Mouse (Mus musculus) myocyte (in vitro differentiated cells): ENCODE measurements at regions not wholly inside any gene's neighbourhood (a gene's known extent, or its start where the extent isn't known, plus 50 kb on each side); places are given as distances from the start of the nearest gene placed in this dataset.

Source experiments
- CEBPB ChIP-seq: IDR thresholded peaks from 2 replicates; pipeline ENCODE4 v1.6.1; 2011; ENCODE audit warnings: mild to moderate bottlenecking, moderate library complexity; ENCODE audit not compliant: poor library complexity, insufficient read depth, severe bottlenecking
- E2F4 ChIP-seq: IDR thresholded peaks from one replicate; pipeline ENCODE4 v1.6.1; 2011; ENCODE audit warnings: mild to moderate bottlenecking, control low read depth, moderate library complexity; ENCODE audit not compliant: insufficient read depth
- MAX ChIP-seq: IDR thresholded peaks from one replicate; pipeline ENCODE4 v1.6.1; 2011; ENCODE audit warnings: low read depth, mild to moderate bottlenecking, control low read depth
- MYOG ChIP-seq, 3 experiments: IDR thresholded peaks; one replicate each; pipeline ENCODE4 v1.6.1; 2011; ENCODE audit warnings: control low read depth in 2 of 3, low read depth in 2 of 3, mild to moderate bottlenecking in 2 of 3; ENCODE audit not compliant: insufficient read length in 2 of 3, control insufficient read depth in 1 of 3, insufficient read depth in 1 of 3
- POLR2A ChIP-seq: IDR thresholded peaks from one replicate; pipeline ENCODE4 v1.6.1; 2011; ENCODE audit warnings: low read depth, mild to moderate bottlenecking, control low read depth, moderate library complexity; ENCODE audit not compliant: insufficient read length
- POLR2AphosphoS2 ChIP-seq: IDR thresholded peaks from one replicate; pipeline ENCODE4 v1.6.1; 2011; ENCODE audit warnings: low read depth, control low read depth; ENCODE audit not compliant: insufficient read length
- SRF ChIP-seq: IDR thresholded peaks from one replicate; pipeline ENCODE4 v1.6.1; 2011; ENCODE audit warnings: low read depth; ENCODE audit not compliant: control insufficient read depth, insufficient read length
- TCF3 ChIP-seq: IDR thresholded peaks from one replicate; pipeline ENCODE4 v1.6.1; 2011; ENCODE audit warnings: low read depth, control low read depth; ENCODE audit not compliant: insufficient read length
- USF1 ChIP-seq: IDR thresholded peaks from one replicate; pipeline ENCODE4 v1.6.1; 2011; ENCODE audit warnings: low read depth, mild to moderate bottlenecking, control low read depth, moderate library complexity

DNA sequence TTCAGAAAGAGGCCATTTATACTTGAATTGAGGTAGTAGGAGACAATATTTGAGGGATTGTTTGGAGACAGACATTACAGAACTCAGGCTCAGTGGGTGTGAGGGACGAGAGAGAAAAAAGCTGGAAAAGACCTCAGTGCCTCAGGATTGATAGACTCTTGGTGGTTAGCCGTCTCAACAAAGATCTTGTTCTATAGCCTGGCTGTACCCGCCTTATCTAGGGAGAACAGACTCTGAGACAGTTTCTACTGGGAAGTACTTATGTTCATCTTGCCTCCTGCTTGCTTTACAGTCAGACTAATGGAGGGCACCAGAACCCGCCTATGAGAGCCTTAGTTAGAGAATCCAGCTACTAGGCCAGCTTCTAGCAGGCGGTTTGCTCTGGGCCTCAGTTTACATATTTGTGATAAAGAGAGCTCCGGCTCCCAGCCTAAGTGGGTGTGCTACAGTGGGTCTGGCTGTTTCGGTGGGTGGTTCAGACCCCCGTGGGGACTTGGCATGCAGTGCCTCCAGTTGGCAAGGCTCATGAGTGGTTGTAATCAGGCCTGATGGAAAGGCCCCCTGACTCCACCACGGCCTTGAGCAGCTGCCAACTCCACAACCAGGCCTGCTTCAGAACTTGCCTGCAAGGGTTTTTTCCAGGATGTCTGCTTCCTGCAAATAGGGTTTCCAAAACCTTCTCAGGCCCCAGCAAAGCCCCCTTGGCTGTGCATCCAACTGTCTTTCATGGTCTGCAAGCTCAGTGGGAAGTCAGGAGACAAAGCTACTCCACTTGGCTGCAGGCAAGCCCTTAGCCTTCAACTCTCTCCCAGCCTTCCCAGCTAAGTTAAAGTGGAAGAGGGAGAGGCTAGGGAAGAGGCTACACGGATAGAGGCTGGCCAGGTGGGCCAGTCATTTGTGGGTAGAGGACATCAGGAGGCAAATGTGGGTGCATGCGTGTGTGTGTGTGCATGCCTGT is 124.1 kb downstream of the Zfp36l1 start:
- TF ChIP-seq USF1, result no peak
- TF ChIP-seq POLR2A, result no peak
- no peak for TF ChIP-seq MYOG (IDR thresholded peaks at IDR 0.05; ENCODE audit: control insufficient read depth in 1 of 3, insufficient read depth in 1 of 3, insufficient read length in 2 of 3, low read depth in 2 of 3)
- TF ChIP-seq POLR2AphosphoS2, result no peak
- TF ChIP-seq SRF, result no peak
- no peak for TF ChIP-seq MAX
- TF ChIP-seq E2F4, result no peak
- no peak for TF ChIP-seq CEBPB
- TF ChIP-seq TCF3, result no peak
